Mouse (Mus musculus) heart, postnatal 10 days (tissue): ENCODE data around the gene N4bp3. TPM values are rescaled to one million over a fixed set of nuclear protein-coding genes. Genes with fewer than 3 reads are reported as not detected.

Experiments
- DNase-seq, 2 experiments: peaks; one replicate each; pipeline ENCODE4 v3.0.0; 2021
- intact Hi-C: fragments of 180-260 bp; cut with DNase I; formaldehyde crosslinking; loops from one replicate; pipeline ENCODE4 v1.15.1; 2025
- total RNA-seq, 2 experiments: library from RNA; stranded (reverse); gene quantifications; 2 replicates each; pipeline ENCODE4 v1.2.3; 2021

Gene N4bp3
- total RNA-seq, 2 experiments from 2014 or later, result 35.0 to 40.5 TPM

DNA sequence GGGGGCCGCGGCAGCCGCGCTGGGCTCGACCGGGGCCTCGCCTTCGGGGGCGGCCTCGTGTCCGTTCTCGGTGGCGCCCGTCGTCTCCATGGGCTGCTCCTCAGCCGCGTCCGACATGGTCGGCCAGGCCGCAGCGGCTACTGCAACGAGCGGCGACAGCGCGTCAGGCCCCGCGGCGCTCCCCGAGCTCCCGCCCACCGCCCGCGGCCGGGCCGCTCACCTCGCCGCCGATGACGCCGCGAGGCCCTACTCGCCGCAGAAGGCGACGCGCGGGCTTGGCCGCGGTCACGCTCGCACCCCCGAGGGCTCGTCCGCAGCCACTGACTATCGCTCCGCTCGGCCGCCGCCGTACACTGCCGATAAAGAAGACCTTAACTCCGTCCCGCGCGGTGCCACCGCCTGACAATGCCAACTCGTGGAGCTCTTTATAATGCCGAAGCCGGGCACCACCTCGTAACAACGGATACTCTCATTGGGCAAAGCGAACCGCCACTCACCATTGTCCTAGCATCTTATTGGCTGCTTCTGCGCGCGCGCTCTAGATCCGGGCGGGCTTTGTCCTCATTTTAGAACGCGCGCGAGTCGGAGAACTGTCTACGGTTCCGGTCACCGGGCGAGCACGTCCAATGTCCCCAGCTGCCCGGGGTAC is 44.1 kb downstream of the N4bp3 start, which contains the start of gene Hnrnpab:
Gene Hnrnpab (minus strand): TSS at position 401 of the 649 bp plus-strand sequence.
- peak; percentile 98 to 99 for DNase-seq
- intact Hi-C loops, result no loop called here

GRCm38 (mm10) chr11:51605602-51606446 is 44.8 kb downstream of the N4bp3 start:
- intact Hi-C loops, result no loop called here
- DNase-seq, result peak; percentile 91 to 93

GRCm38 (mm10) chr11:51602253-51602652 is 48.4 kb downstream of the N4bp3 start:
- no peak for DNase-seq
- intact Hi-C loops, result no loop called here

DNA sequence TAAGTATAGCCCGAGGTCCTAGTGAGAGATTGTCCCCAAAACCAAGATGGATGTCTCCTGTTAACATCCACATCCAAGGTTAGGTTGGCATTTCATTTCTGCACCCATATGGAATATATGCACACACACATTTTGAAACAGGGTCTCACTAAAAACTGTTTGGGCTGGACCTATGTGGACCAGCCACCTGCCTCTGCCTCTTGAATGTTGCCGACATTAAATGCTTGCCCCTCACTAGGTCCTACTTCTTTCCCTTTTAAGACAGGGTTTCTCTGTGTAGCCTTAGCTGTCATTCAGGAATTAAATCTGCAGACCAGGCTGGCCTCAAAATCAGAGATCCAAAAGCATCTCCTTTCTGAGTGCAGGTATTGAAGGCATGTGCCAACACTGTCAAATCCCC is 53.1 kb downstream of the N4bp3 start:
- intact Hi-C loops, result no loop called here
- no peak for DNase-seq

DNA sequence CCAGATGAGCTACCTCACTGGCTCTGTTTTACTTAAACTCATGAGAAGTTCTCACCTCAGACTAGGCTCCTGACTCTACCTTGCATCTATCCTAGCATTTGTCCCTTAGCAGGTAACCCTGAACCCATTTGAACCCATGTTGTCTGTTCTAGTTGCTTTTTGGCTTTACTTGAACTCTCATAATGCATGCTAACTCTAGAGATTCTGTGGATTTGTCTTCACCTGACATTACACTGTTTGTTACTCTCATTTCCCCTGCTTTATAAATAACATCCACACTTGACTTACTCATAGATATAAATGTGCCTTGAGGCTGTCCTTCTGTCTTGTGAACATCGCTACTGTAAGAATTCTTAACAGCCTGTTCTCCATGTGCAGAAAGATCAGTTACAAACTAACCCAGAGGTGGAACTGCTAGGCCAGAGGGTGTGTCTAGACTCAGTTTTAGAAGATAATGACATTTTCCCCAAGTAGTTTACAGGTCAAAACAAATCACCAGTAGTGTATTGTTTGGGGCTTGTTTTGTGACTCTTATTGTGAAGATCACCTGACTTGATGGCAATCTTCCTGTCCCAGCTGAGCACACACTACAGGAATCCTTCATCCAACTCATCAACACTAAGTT is 55.1 kb downstream of the N4bp3 start:
- DNase-seq, result no peak
- intact Hi-C loops, result no loop called here

GRCm38 (mm10) chr11:51594715-51595350 is 55.8 kb downstream of the N4bp3 start:
- intact Hi-C loops, result no loop called here
- DNase-seq, result no peak

GRCm38 (mm10) chr11:51593849-51594248 is 56.8 kb downstream of the N4bp3 start:
- intact Hi-C loops, result no loop called here
- no peak for DNase-seq

- no peak for DNase-seq
- intact Hi-C loops, result no loop called here
Measured at GRCm38 (mm10) chr11:51593368-51593767, 57.3 kb downstream of the N4bp3 start.

Other genes starting within 250 kb of the N4bp3 start
- 10 to 100 TPM; 10.5 to 12.1 TPM for gene Phykpl, start 66.1 kb downstream of the N4bp3 start, total RNA-seq
- gene Hnrnpab, start 44.0 kb downstream of the N4bp3 start, total RNA-seq, result 100 to 1,000 TPM; 237 to 257 TPM
- gene Nhp2, start 31.1 kb downstream of the N4bp3 start, total RNA-seq, result 10 to 100 TPM; 30.5 to 30.9 TPM
- 10 to 100 TPM; 24.1 to 25.4 TPM for gene Rmnd5b, start 14.9 kb downstream of the N4bp3 start, total RNA-seq
- 1 to 10 TPM; 1.4 to 2.1 TPM for gene D930048N14Rik, start 112 bp upstream of the N4bp3 start, total RNA-seq
- 10 to 100 TPM; 27.5 to 30.1 TPM for gene 0610009B22Rik, start 38.0 kb upstream of the N4bp3 start, total RNA-seq
- gene Sec24a, start 112.8 kb upstream of the N4bp3 start, total RNA-seq, result 10 to 100 TPM; 22.4 to 22.8 TPM
- 10 to 100 TPM; 94.0 to 96.2 TPM for gene Sar1b, start 112.8 kb upstream of the N4bp3 start, total RNA-seq
- 1 to 10 TPM; 3.5 to 6.6 TPM for gene Jade2, start 206.8 kb upstream of the N4bp3 start, total RNA-seq